Mouse (Mus musculus) ES-E14 (cell line): ENCODE measurements at regions not wholly inside any gene's neighbourhood (a gene's known extent, or its start where the extent isn't known, plus 50 kb on each side); places are given as distances from the start of the nearest gene placed in this dataset.

Experiments
- DNase-seq: peaks from one replicate; pipeline ENCODE4 v3.0.0-alpha.2; 2013; ENCODE audit warnings: low read depth, low spot score
- H3K27ac ChIP-seq: 2 replicates; pipeline ENCODE4 v1.5.1; 2012; ENCODE audit warnings: low read depth, mild to moderate bottlenecking, low read length, moderate library complexity, mixed read lengths; ENCODE audit not compliant: poor library complexity, insufficient read depth, severe bottlenecking
- H3K36me3 ChIP-seq: 2 replicates; pipeline ENCODE4 v1.6.1; 2012; ENCODE audit warnings: mild to moderate bottlenecking, low read length, moderate library complexity, mixed read lengths; ENCODE audit not compliant: control insufficient read depth, poor library complexity, insufficient read depth, severe bottlenecking
- H3K4me1 ChIP-seq, 2 experiments: fragments of 150-350 bp in 1 of 2; sonication (generic) in 1 of 2; 2 replicates each; pipeline ENCODE4 v1.6.1; 2012; ENCODE audit warnings: low read length in 2 of 2, mild to moderate bottlenecking in 1 of 2, mixed read lengths in 1 of 2; ENCODE audit not compliant: control insufficient read depth in 2 of 2, insufficient read depth in 2 of 2, poor library complexity in 1 of 2
- H3K4me3 ChIP-seq, 2 experiments: fragments of 150-350 bp in 1 of 2; sonication (generic) in 1 of 2; 2 replicates each; pipeline ENCODE4 v1.5.1; 2012; ENCODE audit warnings: low read length in 2 of 2, low read depth in 1 of 2, mild to moderate bottlenecking in 1 of 2, mixed read lengths in 1 of 2; ENCODE audit not compliant: insufficient read depth in 1 of 2, poor library complexity in 1 of 2, severe bottlenecking in 1 of 2
- H3K9ac ChIP-seq: 2 replicates; pipeline ENCODE4 v1.6.1; 2012; ENCODE audit warnings: low read depth, mild to moderate bottlenecking, low read length, mixed read lengths; ENCODE audit not compliant: poor library complexity, insufficient read depth, severe bottlenecking
- H3K9me3 ChIP-seq: fragments of 150-350 bp; sonication (generic); 2 replicates; pipeline ENCODE4 v1.6.1; 2012; ENCODE audit warnings: low read depth, mild to moderate bottlenecking, low read length; ENCODE audit not compliant: control insufficient read depth, insufficient read depth
- CHD2 ChIP-seq: IDR thresholded peaks from 2 replicates; pipeline ENCODE4 v1.6.1; 2014; ENCODE audit warnings: mild to moderate bottlenecking, low read depth, low read length, inconsistent platforms
- HCFC1 ChIP-seq: IDR thresholded peaks from 2 replicates; pipeline ENCODE4 v1.6.1; 2012; ENCODE audit warnings: low read length, inconsistent platforms, borderline replicate concordance; ENCODE audit not compliant: insufficient read depth
- MAFK ChIP-seq: IDR thresholded peaks from 2 replicates; pipeline ENCODE4 v1.6.1; 2014; ENCODE audit warnings: mild to moderate bottlenecking, low read depth, low read length, inconsistent platforms; ENCODE audit not compliant: insufficient read depth
- ZC3H11A ChIP-seq: IDR thresholded peaks from 2 replicates; pipeline ENCODE4 v1.6.1; 2012; ENCODE audit warnings: low read depth, mild to moderate bottlenecking, inconsistent platforms, low read length, borderline replicate concordance
- ZNF384 ChIP-seq: IDR thresholded peaks from 2 replicates; pipeline ENCODE4 v1.6.1; 2012; ENCODE audit warnings: low read depth, low read length, inconsistent platforms
- in situ Hi-C, 2 experiments: fragments of 600-800 bp; cut with MboI; formaldehyde crosslinking; loops; one replicate each; pipeline ENCODE4 v1.15.1; 2025; ENCODE audit warnings: low sequenced_read_pairs in 2 of 2, inconsistent platforms in 1 of 2; ENCODE audit not compliant: unreplicated experiment in 2 of 2

- no peak overlapping the region for H3K27ac ChIP-seq
- in situ Hi-C loops = no loop called here
- TF ChIP-seq ZNF384 (no peak), ZC3H11A (no peak), HCFC1 (no peak), CHD2 (no peak), MAFK (no peak)
- H3K36me3 ChIP-seq = no peaks in the 10 kb centered on the region
- no peak overlapping the region for H3K4me3 ChIP-seq
- no peak for DNase-seq
- H3K9me3 ChIP-seq = no peaks in the 10 kb centered on the region
- H3K4me1 ChIP-seq = no peaks in the 10 kb centered on the region
- no peak overlapping the region for H3K9ac ChIP-seq
Observed at GRCm38 (mm10) chr1:190334471-190334870, 164.0 kb upstream of the Prox1 start.

GRCm38 (mm10) chr1:190334053-190334452 is 163.5 kb upstream of the Prox1 start:
- Histone ChIP-seq H3K9ac (no peak overlapping the region), H3K4me1 (no peaks in the 10 kb centered on the region), H3K9me3 (no peaks in the 10 kb centered on the region), H3K36me3 (no peaks in the 10 kb centered on the region), H3K27ac (no peak overlapping the region), H3K4me3 (no peak overlapping the region)
- TF ChIP-seq MAFK (no peak), ZC3H11A (no peak), CHD2 (no peak), ZNF384 (no peak), HCFC1 (no peak)
- in situ Hi-C loops = no loop called here
- no peak for DNase-seq

GRCm38 (mm10) chr1:190332001-190332400 is 161.5 kb upstream of the Prox1 start:
- Histone ChIP-seq H3K27ac (no peak overlapping the region), H3K36me3 (no peaks in the 10 kb centered on the region), H3K4me1 (no peaks in the 10 kb centered on the region), H3K9ac (no peak overlapping the region), H3K9me3 (no peaks in the 10 kb centered on the region), H3K4me3 (no peak overlapping the region)
- TF ChIP-seq ZC3H11A = no peak
- DNase-seq = no peak
- in situ Hi-C loops = no loop called here

- H3K27ac ChIP-seq = no peak overlapping the region
- in situ Hi-C loops = no loop called here
- H3K9me3 ChIP-seq = no peaks in the 10 kb centered on the region
- H3K36me3 ChIP-seq = no peaks in the 10 kb centered on the region
- H3K4me3 ChIP-seq = no peak overlapping the region
- TF ChIP-seq ZNF384 = no peak
- TF ChIP-seq HCFC1 = no peak
- TF ChIP-seq MAFK = no peak
- H3K4me1 ChIP-seq = no peaks in the 10 kb centered on the region
- no peak overlapping the region for H3K9ac ChIP-seq
- DNase-seq = no peak
Observed at GRCm38 (mm10) chr1:190324562-190324961, 154.0 kb upstream of the Prox1 start.

GRCm38 (mm10) chr1:190323671-190324070 is 153.2 kb upstream of the Prox1 start:
- in situ Hi-C loops = no loop called here

More at GRCm38 (mm10) chr1:190323671-190324070, 153.2 kb upstream of the Prox1 start:
- Histone ChIP-seq H3K4me3 (no peak overlapping the region), H3K4me1 (no peaks in the 10 kb centered on the region), H3K36me3 (no peaks in the 10 kb centered on the region), H3K9me3 (no peaks in the 10 kb centered on the region), H3K27ac (no peak overlapping the region), H3K9ac (no peak overlapping the region)
- DNase-seq = peak; percentile 8
- TF ChIP-seq MAFK (no peak), CHD2 (no peak), ZC3H11A (no peak)
